Mouse (Mus musculus): ENCODE data around the gene 2210011C24Rik. TPM values are rescaled to one million over a fixed set of nuclear protein-coding genes. Genes with fewer than 3 reads are reported as not detected.
A peak's percentile ranks its signal among the peaks of the same experiment; 100 is the strongest.
"Not testable (repeated sequence)": the region's sequence is repeated elsewhere in the genome, so short reads cannot be mapped to it uniquely, and the experiment has no call there.

2210011C24Rik gene
- polyA plus RNA-seq, 1 experiment from 2014 or later, result not detected

GRCm38 (mm10) chr8:83992488-83992887 is 19.5 kb downstream of the 2210011C24Rik start:
- H3K4me2 ChIP-seq, result no peak overlapping the region
- no peak overlapping the region for H3K4me3 ChIP-seq
- no peaks in the 10 kb centered on the region for H3K9me3 ChIP-seq (replicated peaks)
- peaks cover 8% of the 10 kb centered on the region for H3K4me1 ChIP-seq (replicated peaks)
- H3K36me3 ChIP-seq, result peaks cover 77% of the 10 kb centered on the region
- no peak overlapping the region for H3K27ac ChIP-seq (ENCODE audit: poor library complexity, severe bottlenecking)
- WGBS, result 62% methylated on average over 2 of the region's 2 CpGs
- no peak for ATAC-seq (ENCODE audit: insufficient number of reproducible peaks, low FRiP score)
- H3K9ac ChIP-seq, result no peak overlapping the region
- H3K27me3 ChIP-seq (replicated peaks), result no peaks in the 10 kb centered on the region

GRCm38 (mm10) chr8:83990170-83990569 is 21.8 kb downstream of the 2210011C24Rik start:
- H3K4me3 ChIP-seq, result no peak overlapping the region
- H3K9me3 ChIP-seq (replicated peaks), result no peaks in the 10 kb centered on the region
- H3K9ac ChIP-seq, result no peak overlapping the region
- H3K27me3 ChIP-seq (replicated peaks), result no peaks in the 10 kb centered on the region
- H3K36me3 ChIP-seq, result peaks cover 95% of the 10 kb centered on the region
- no peak overlapping the region for H3K4me2 ChIP-seq
- no peaks in the 10 kb centered on the region for H3K4me1 ChIP-seq (replicated peaks)
- WGBS, result 88% methylated on average over 14 of the region's 14 CpGs
- no peak overlapping the region for H3K27ac ChIP-seq (ENCODE audit: poor library complexity, severe bottlenecking)
- no peak for ATAC-seq (ENCODE audit: insufficient number of reproducible peaks, low FRiP score)

DNA sequence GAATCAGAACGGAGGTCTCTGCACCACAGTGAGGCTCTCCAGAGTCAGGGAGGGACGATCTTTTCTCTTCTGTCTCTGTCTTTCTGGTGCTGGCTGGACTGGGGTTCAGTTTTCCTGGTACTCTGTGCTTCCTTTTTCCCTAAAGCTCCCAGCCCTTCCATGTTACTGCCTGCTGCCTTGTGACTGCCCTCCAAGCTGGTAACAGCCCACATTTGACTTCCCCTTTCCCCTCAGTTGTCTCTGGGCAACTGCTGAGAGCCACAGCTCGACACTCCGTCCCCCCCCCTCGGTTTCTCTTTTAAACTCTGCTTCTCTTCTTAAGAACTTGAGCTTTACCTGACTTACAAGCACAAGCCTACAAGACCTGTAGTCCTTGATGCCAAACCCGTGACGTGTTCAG is 22.7 kb downstream of the 2210011C24Rik start:
- no peaks in the 10 kb centered on the region for H3K4me1 ChIP-seq (replicated peaks)
- H3K4me2 ChIP-seq, result no peak overlapping the region
- no peaks in the 10 kb centered on the region for H3K27me3 ChIP-seq (replicated peaks)
- no peaks in the 10 kb centered on the region for H3K9me3 ChIP-seq (replicated peaks)
- no peak overlapping the region for H3K4me3 ChIP-seq
- H3K36me3 ChIP-seq, result peaks cover 95% of the 10 kb centered on the region
- no peak overlapping the region for H3K9ac ChIP-seq
- ATAC-seq (ENCODE audit: insufficient number of reproducible peaks, low FRiP score), result no peak
- WGBS, result 84% methylated on average over 7 of the region's 7 CpGs
- H3K27ac ChIP-seq (ENCODE audit: poor library complexity, severe bottlenecking), result no peak overlapping the region

- H3K4me1 ChIP-seq (replicated peaks), result peaks cover 31% of the 10 kb centered on the region
- ATAC-seq (ENCODE audit: insufficient number of reproducible peaks, low FRiP score); H3K4me2 ChIP-seq; H3K4me3 ChIP-seq; H3K9ac ChIP-seq; H3K27ac ChIP-seq (ENCODE audit: poor library complexity, severe bottlenecking); H3K9me3 ChIP-seq (replicated peaks); H3K27me3 ChIP-seq (replicated peaks): not testable (repeated sequence)
- peaks cover 74% of the 10 kb centered on the region for H3K36me3 ChIP-seq
- WGBS, result 96% methylated on average over 2 of the region's 2 CpGs
Measured at GRCm38 (mm10) chr8:83983222-83983621, 28.7 kb downstream of the 2210011C24Rik start.

- peaks cover 66% of the 10 kb centered on the region for H3K36me3 ChIP-seq
- H3K9me3 ChIP-seq (replicated peaks), result no peaks in the 10 kb centered on the region
- no peak overlapping the region for H3K27ac ChIP-seq (ENCODE audit: poor library complexity, severe bottlenecking)
- H3K27me3 ChIP-seq (replicated peaks), result no peaks in the 10 kb centered on the region
- ATAC-seq (ENCODE audit: insufficient number of reproducible peaks, low FRiP score), result no peak
- no peak overlapping the region for H3K4me3 ChIP-seq
- peaks cover 39% of the 10 kb centered on the region for H3K4me1 ChIP-seq (replicated peaks)
- H3K9ac ChIP-seq, result no peak overlapping the region
- H3K4me2 ChIP-seq, result no peak overlapping the region
- WGBS, result 68% methylated on average over 4 of the region's 4 CpGs
Measured at GRCm38 (mm10) chr8:83982449-83982848, 29.5 kb downstream of the 2210011C24Rik start.

DNA sequence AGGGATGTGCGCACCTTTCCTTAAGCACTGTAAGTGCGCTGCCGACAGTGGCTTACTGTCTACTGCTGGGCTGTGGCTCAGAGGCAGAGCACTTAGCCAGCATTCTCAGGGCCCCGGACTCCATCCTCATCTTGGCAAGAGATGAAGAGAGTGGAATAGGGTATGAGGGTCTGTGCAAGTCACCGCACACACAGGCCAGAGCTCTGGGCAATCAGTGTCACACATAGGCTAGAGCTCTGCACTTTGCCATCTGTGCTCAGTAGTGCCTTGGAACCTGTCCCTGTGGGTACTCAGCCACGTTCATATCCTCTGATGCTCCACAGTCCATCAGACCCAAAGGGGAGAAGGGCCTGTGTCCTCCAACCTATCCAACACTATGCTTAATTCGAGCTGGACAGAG is 30.4 kb downstream of the 2210011C24Rik start:
- Histone ChIP-seq H3K9me3 (replicated peaks) (no peaks in the 10 kb centered on the region), H3K4me2 (no peak overlapping the region), H3K9ac (no peak overlapping the region; the same call in 1 of the 2 replicates), H3K4me1 (replicated peaks) (peaks cover 48% of the 10 kb centered on the region), H3K27ac (ENCODE audit: poor library complexity, severe bottlenecking) (peak overlapping the region; percentile 85; the same call in 1 of the 2 replicates), H3K36me3 (peaks cover 57% of the 10 kb centered on the region), H3K27me3 (replicated peaks) (no peaks in the 10 kb centered on the region), H3K4me3 (no peak overlapping the region)
- ATAC-seq (ENCODE audit: insufficient number of reproducible peaks, low FRiP score), result no peak
- WGBS, result 93% methylated on average over 7 of the region's 7 CpGs

DNA sequence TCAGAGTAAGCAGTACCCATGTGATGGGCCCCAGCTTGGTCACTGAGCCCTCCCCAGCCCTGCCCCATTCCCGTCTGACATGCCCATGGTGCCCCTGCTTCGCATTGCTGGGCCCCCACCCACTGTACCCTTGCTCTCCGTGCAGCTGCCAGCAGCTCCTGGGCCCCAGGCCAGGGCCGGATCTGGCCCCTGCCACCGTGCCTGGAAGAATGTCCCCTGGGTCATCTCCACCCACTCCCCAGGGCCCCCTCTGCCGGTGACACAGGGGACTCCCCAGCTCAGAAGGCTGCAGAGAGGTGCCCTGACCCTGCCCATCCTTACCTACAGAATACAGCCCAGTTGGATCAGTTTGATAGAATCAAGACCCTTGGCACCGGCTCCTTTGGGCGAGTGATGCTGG is 31.1 kb downstream of the 2210011C24Rik start:
- Histone ChIP-seq H3K9ac (peak overlapping the region; percentile 63; the same call in 1 of the 2 replicates), H3K27ac (ENCODE audit: poor library complexity, severe bottlenecking) (peak overlapping the region; percentile 85), H3K4me3 (no peak overlapping the region), H3K4me1 (replicated peaks) (peaks cover 54% of the 10 kb centered on the region), H3K36me3 (peaks cover 50% of the 10 kb centered on the region), H3K27me3 (replicated peaks) (no peaks in the 10 kb centered on the region), H3K4me2 (no peak overlapping the region), H3K9me3 (replicated peaks) (no peaks in the 10 kb centered on the region)
- no peak; the same call in 1 of the 2 replicates for ATAC-seq (ENCODE audit: insufficient number of reproducible peaks, low FRiP score)
- WGBS, result 73% methylated on average over 8 of the region's 8 CpGs

DNA sequence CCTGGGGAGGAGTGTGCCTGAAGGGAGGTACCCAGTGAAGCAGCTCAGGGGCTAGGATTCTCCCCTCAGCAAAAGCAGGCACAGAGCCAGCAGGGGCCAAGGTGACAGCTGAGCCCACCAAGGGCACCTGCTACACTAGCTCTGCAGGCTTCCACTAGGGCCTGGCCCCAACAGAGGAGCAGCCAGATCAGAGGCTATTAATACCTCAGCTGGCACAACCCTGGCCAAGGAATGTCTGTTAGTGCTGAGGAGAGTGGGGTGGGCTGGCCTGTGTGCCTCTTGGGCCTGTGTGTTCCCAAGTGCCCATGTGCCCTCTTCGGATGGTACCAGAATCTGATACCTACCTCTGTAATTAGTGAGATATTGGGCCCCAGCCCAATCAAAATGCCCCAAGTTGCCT is 31.7 kb downstream of the 2210011C24Rik start:
- Histone ChIP-seq H3K9me3 (replicated peaks) (no peaks in the 10 kb centered on the region), H3K27ac (ENCODE audit: poor library complexity, severe bottlenecking) (peak overlapping the region; percentile 85), H3K4me3 (no peak overlapping the region), H3K9ac (0 out of 2 replicates have a peak overlapping the region, but pooled peaks have one; percentile 23), H3K36me3 (peaks cover 46% of the 10 kb centered on the region), H3K4me1 (replicated peaks) (peaks cover 55% of the 10 kb centered on the region), H3K27me3 (replicated peaks) (no peaks in the 10 kb centered on the region), H3K4me2 (peak overlapping the region; percentile 20)
- 67% methylated on average over 1 of the region's 1 CpGs for WGBS
- peak; percentile 82 for ATAC-seq (ENCODE audit: insufficient number of reproducible peaks, low FRiP score)

DNA sequence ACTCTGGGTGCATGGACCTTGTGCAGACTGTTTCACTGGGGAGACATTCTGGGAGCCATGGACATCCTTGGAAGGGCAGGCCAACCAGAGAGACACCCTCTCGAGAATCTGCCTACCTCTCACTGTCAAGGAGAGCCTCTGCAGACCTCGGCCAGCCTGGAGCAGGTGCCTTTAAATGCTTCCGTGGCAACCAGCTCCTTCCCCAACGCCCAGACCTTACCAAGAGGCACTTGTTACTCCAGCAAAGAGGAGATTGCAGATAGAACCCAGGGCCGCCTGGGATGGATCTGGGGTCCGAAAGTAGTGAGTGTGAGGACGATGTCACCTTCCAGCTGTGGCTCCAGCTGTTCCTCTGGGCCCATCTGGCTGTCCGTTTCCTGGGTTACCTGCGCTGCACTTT is 33.8 kb downstream of the 2210011C24Rik start:
- Histone ChIP-seq H3K27ac (ENCODE audit: poor library complexity, severe bottlenecking) (peak overlapping the region; percentile 49), H3K4me1 (replicated peaks) (peaks cover 73% of the 10 kb centered on the region), H3K36me3 (peaks cover 27% of the 10 kb centered on the region), H3K9ac (peak overlapping the region; percentile 54), H3K27me3 (replicated peaks) (no peaks in the 10 kb centered on the region), H3K9me3 (replicated peaks) (no peaks in the 10 kb centered on the region), H3K4me3 (no peak overlapping the region), H3K4me2 (peak overlapping the region; percentile 30)
- WGBS, result 61% methylated on average over 9 of the region's 9 CpGs
- ATAC-seq (ENCODE audit: insufficient number of reproducible peaks, low FRiP score), result no peak

GRCm38 (mm10) chr8:83977646-83978045 is 34.3 kb downstream of the 2210011C24Rik start:
- peak overlapping the region; percentile 54 for H3K9ac ChIP-seq
- H3K9me3 ChIP-seq (replicated peaks), result no peaks in the 10 kb centered on the region
- peak overlapping the region; percentile 49 for H3K27ac ChIP-seq (ENCODE audit: poor library complexity, severe bottlenecking)
- 56% methylated on average over 6 of the region's 6 CpGs for WGBS
- H3K27me3 ChIP-seq (replicated peaks), result no peaks in the 10 kb centered on the region
- peak overlapping the region; percentile 30 for H3K4me2 ChIP-seq
- peaks cover 22% of the 10 kb centered on the region for H3K36me3 ChIP-seq
- H3K4me1 ChIP-seq (replicated peaks), result peaks cover 73% of the 10 kb centered on the region
- no peak overlapping the region for H3K4me3 ChIP-seq
- ATAC-seq (ENCODE audit: insufficient number of reproducible peaks, low FRiP score), result no peak

DNA sequence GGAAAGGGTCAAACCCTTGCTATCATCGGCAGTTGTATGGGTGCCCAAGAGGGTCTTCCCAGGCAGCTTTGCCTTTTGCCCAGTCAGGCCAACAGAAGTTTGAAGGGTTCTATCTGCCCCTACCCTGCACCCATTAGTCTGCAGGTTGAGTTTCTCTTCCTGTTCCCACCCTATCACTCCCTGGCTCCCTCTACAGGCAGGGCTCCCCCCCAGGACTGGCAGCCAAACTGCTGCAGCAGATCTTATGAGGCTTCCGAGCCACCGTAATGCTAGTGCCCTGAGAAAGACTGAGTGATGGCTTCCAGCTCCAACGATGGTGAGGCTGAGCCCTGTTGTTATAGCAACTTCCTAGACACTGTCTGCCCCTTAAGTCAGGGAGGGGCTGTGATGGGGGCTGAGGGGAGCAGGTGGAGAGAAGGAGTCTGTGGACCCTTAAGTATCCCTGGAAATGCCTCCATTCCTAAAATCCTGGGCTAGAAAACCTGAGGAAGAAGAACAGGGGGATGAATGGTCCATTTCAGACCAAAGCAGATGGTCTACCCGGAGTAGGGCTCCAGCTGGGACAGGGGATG is 35.1 kb downstream of the 2210011C24Rik start:
- Histone ChIP-seq H3K4me2 (no peak overlapping the region), H3K4me3 (no peak overlapping the region)

More for the DNA sequence above, 35.1 kb downstream of the 2210011C24Rik start:
- H3K36me3 ChIP-seq, result peaks cover 14% of the 10 kb centered on the region
- no peak overlapping the region for H3K9ac ChIP-seq
- 81% methylated on average over 5 of the region's 5 CpGs for WGBS
- H3K27me3 ChIP-seq (replicated peaks), result no peaks in the 10 kb centered on the region
- no peak for ATAC-seq (ENCODE audit: insufficient number of reproducible peaks, low FRiP score)
- peaks cover 75% of the 10 kb centered on the region for H3K4me1 ChIP-seq (replicated peaks)
- no peaks in the 10 kb centered on the region for H3K9me3 ChIP-seq (replicated peaks)
- H3K27ac ChIP-seq (ENCODE audit: poor library complexity, severe bottlenecking), result no peak overlapping the region; the same call in 1 of the 2 replicates
